Mouse (Mus musculus): ENCODE results near the gene Zfp956. TPM values are rescaled to one million over a fixed set of nuclear protein-coding genes. Genes with fewer than 3 reads are reported as not detected.

The Zfp956 gene
- polyA plus RNA-seq, 1 experiment from 2014 or later, result 6.6 TPM

Other genes with a start within 250 kb of the Zfp956 start
- gene Pdia4, start 140.0 kb upstream of the Zfp956 start, polyA plus RNA-seq (2014; fragmentation: Nextera tagmentation; extraction: Ambion mirVana), result 258 and 263 TPM in 2 replicates
- gene Zfp786, start 122.5 kb upstream of the Zfp956 start, polyA plus RNA-seq (2014; fragmentation: Nextera tagmentation; extraction: Ambion mirVana), result 7.0 and 8.1 TPM in 2 replicates
- 7.6 and 8.3 TPM in 2 replicates for gene Zfp398, start 117.7 kb upstream of the Zfp956 start, polyA plus RNA-seq (2014; fragmentation: Nextera tagmentation; extraction: Ambion mirVana)
- 12.6 and 13.6 TPM in 2 replicates for gene Zfp282, start 76.2 kb upstream of the Zfp956 start, polyA plus RNA-seq (2014; fragmentation: Nextera tagmentation; extraction: Ambion mirVana)
- 12.0 and 13.1 TPM in 2 replicates for gene Zfp212, start 32.9 kb upstream of the Zfp956 start, polyA plus RNA-seq (2014; fragmentation: Nextera tagmentation; extraction: Ambion mirVana)
- 9.2 and 9.5 TPM in 2 replicates for gene Zfp777, start 95.5 kb downstream of the Zfp956 start, polyA plus RNA-seq (2014; fragmentation: Nextera tagmentation; extraction: Ambion mirVana)
- gene Zfp746, start 133.2 kb downstream of the Zfp956 start, polyA plus RNA-seq (2014; fragmentation: Nextera tagmentation; extraction: Ambion mirVana), result 20.0 and 21.1 TPM in 2 replicates